Mouse (Mus musculus): ENCODE measurements around the gene Nudc.

DNA sequence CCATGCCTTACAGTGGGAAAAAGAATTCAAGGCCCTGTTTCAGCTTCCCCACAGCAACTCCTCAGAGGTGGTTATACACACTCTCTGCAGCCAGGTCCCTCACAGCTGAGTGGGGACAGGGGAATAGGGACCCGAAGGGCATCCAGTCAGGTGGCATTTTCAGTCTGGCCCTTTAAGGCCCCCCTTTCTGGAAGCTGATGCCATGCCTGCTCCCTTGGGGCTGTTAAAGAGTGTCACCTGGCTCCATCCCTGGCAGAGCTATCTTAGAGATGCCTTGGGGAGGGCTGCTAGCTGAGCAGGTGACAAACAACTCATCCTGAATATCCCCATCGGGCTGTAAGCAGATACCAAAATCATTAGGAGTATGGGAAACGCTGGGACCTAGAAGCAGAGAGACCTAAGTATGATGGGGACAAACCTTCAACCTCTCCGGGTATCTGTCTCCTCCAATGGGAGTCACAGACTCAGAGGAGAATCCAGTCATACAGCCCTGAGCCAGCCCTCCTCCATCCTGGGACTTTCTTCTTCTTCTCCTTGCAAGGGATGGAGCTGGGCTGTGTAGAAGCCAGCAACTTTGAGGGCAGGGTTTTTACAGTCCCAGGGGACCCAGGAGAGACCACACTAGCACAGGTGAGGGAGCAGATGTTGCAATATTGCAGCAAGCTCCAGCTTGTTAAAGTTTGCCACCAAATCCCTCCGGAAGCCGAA is 48.9 kb downstream of the Nudc start:
- TF ChIP-seq CTCF (IDR thresholded peaks at IDR 0.05; ENCODE audit: control insufficient read depth, insufficient read depth, insufficient read length) (no peak), MYOD1 (IDR thresholded peaks at IDR 0.05; ENCODE audit: control insufficient read depth, insufficient read length, low read depth) (no peak)

Data from C2C12 (cell line).